Mouse (Mus musculus): ENCODE data around the gene Med19. TPM values are rescaled to one million over a fixed set of nuclear protein-coding genes. Genes with fewer than 3 reads are reported as not detected.
"Not testable (repeated sequence)": the region's sequence is repeated elsewhere in the genome, so short reads cannot be mapped to it uniquely, and the experiment has no call there.

The Med19 gene
- polyA plus RNA-seq, 2 experiments from 2014 or later: 14.9 to 18.3 TPM

- no peak for ATAC-seq
Observed at GRCm38 (mm10) chr2:84721182-84721581, 43.0 kb downstream of the Med19 start.

DNA sequence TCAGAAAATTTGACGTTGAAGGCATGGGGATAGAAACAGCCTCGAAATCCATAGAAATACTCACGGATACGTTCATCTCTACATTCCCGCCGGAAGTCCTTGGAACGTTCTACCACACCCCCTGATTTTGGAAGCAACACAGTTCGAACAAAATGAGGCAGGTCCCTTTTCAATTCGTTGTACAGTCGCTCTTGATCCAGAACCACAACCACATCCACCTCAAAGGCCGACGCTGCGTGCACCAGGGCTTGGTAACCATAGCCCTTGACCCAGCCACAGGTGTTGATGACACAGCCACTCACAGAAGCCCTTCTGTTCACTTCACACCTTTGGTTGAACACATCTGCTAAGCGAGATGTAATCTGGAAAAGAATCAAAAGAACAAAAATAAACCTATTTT, 45.7 kb downstream of the Med19 start:
- no peak for ATAC-seq

- no peak for ATAC-seq
Observed at GRCm38 (mm10) chr2:84725770-84726169, 47.6 kb downstream of the Med19 start.

DNA sequence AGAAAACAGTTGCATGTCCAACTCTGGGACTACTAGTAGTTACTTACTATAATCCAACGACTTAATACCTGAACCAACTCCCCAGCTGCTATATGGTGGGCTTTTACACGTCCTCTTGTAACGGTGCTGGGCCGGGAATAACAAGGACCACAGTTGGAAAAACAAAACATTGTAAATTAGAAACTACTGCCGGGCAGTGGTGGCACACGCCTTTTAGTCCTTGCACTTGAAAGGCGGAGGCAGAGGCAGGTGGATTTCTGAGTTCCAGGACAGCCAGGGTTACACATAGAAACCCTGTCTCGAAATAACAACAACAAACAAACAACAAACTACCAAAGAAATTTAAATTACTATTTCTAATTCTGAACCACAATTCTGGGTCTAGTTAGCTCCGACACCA, 48.5 kb downstream of the Med19 start:
- no peak for ATAC-seq

DNA sequence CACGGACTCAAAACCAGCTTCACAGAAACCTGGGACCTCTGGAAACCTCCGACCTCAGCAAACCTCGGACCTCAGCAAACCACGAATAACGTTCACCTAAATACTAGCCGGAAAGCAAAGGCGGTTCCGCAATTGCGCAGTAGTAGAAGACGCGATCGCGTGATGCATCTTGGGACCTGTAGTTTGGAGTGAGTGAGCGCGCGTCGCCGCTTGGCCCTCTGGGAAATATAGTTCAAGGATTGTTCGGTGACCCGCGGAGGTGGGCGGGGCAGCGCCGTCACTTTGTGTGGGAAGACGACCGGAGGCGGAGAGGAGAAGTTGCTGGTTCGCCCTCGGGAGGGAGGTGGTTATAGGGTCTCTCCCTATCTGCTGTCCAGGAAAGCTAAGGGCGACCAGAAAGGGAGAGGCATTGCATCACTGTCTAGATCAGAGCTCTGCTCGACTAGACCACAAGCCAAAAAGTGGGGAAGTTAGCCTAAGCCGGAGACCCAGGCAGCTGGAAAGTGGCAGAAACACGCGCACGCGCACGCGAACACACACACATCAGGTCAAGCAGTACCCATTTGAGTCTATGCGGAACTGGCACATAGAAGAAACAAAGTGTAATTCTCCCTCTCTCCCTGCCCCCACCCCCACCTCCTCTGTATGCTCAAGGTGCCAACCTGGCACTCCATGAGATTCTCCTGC, 49.1 kb downstream of the Med19 start, which contains the start of gene Clp1:
TSS of gene Clp1 (minus strand) at position 179 of the 687 bp plus-strand sequence.
- ATAC-seq: peak; percentile 98

DNA sequence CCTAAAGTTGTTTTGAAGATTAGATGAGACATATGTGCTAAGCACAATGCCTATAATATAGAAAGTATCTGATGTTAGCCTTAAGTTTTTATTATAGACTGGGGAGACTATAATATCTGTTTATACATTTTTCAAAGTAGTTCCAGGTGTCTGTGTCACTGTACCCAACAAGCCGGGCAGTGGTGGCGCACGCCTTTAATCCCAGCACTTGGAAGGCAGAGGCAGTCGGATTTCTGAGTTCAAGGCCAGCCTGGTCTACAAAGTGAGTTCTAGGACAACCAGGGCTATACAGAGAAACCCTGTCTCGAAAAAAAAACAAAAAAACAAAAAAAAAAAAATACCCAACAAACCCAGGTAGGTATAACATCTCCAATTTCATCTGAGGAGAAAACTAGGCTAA, 50.0 kb downstream of the Med19 start:
- ATAC-seq: not testable (repeated sequence)

GRCm38 (mm10) chr2:84731206-84731605, 53.0 kb downstream of the Med19 start:
- ATAC-seq: no peak

DNA sequence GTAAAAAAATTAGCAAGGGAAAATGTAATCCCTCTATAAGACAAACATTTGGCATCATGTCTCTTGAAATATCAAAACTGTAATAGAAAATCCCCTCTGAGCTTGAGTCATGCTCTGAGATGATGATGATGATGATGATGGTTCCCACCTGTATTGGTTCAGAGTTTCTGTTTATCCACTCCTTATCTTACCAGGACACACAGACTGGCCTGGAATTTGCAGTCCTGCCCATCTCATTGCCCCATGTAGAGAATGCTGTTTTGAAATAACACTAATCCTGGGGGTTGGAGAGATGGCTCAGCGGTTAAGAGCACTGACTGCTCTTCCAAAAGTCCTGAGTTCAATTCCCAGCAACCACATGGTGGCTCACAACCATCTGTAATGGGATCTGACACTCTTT, 54.2 kb downstream of the Med19 start:
- no peak for ATAC-seq

DNA sequence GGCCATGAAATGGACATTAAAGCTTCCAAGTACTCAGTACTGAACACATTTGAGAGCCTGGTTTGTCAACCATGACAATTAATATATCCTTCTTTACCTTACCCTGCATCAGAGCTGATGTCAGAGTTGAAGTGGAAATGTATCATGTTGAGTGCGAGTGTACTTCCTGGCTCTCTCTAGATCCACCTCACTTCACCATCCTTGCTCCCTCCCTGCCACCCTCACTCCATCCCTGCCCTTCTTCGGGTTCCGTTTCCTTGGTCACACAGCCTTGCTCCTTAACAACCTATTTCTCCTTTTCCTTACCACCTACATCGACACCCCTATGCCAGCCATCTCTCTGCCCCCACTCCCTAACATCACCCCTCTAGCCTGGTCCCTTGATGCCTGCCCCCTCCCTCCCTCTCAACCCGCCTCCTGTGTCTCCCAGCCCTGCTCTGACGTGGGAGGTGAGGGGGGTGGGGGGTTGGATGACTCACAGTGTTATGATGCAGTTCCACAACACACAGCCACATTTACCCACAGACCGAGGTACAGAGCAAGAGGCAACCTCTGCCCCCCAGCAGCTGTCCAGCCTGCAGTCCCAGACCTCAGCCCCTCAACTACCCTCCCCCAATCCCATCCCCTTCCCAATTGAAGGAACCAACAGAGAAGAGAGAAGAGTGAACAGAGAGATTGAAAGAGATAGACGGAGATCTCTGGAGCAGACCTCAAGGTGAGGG, 55.5 kb downstream of the Med19 start, which contains the start of gene Ypel4:
TSS of gene Ypel4 (plus strand) at position 480 of the 722 bp plus-strand sequence.
- ATAC-seq: peak; percentile 84

- peak; percentile 33 for ATAC-seq
Observed at GRCm38 (mm10) chr2:84734351-84734864, 56.2 kb downstream of the Med19 start.

DNA sequence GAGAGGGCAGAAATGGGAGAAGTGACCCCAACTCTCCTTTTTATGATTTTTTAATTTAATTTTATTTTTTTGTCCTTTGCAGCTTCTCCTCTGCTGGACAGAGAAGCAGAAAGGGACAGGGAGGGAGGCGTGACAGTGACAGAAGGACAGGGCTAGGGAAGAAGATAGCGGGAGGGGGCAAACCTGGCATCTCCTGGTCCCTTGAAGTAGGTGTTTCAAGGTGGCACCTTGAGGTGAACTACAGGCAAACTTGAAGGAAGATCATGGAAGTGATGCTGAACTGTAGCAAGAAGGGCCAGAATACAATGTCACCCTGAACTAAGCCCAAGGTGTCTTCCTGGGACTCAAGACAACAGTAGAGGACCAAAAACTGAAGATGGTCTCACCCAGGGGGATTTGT, 56.7 kb downstream of the Med19 start:
- ATAC-seq: no peak

GRCm38 (mm10) chr2:84735346-84735920, 57.2 kb downstream of the Med19 start:
- no peak for ATAC-seq

- no peak for ATAC-seq
Observed at GRCm38 (mm10) chr2:84736312-84737161, 58.3 kb downstream of the Med19 start.

DNA sequence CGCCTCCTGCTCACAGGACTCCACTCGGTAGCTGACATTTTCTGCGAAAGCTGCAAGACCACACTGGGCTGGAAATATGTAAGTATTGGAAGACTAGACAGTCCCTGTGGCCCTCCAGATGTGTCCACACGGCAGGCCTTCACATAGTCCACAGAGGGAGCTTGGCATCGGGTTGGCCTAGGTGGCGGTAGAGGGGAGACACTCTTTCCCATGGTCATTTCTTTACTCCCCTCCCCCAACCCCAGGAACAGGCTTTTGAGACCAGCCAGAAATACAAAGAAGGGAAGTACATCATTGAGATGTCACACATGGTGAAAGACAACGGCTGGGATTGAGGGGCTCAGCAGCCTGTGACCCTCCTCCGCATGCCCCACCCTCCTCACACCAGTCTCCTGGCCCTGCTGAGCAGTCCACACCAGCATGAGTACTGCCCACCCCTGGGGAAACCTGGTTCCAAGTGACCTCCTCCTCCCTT, 59.3 kb downstream of the Med19 start:
- ATAC-seq: no peak

Other genes starting within 250 kb of the Med19 start
- 1 to 10 TPM; 3.9 to 6.5 TPM for gene Tfpi, start 201.6 kb upstream of the Med19 start, polyA plus RNA-seq (2017; shearing (Covaris generic))
- gene Ctnnd1, start 27.6 kb upstream of the Med19 start, polyA plus RNA-seq (2017; shearing (Covaris generic)): 1 to 10 TPM in 1 of 2 experiments, under 1 TPM in 1; 0.89 to 1.1 TPM
- under 1 TPM in 1 of 2 experiments, not detected in 1; 0.48 TPM for gene Btbd18, start 19.3 kb upstream of the Med19 start, polyA plus RNA-seq (2017; shearing (Covaris generic))
- 100 to 1,000 TPM in 1 of 2 experiments, 10 to 100 TPM in 1; 96.4 to 131 TPM for gene Selenoh, start 7.6 kb upstream of the Med19 start, polyA plus RNA-seq (2017; shearing (Covaris generic))
- gene Gm28635, start 361 bp upstream of the Med19 start, polyA plus RNA-seq (2017; shearing (Covaris generic)): not detected
- 100 to 1,000 TPM; 115 to 140 TPM for gene Tmx2, start 738 bp downstream of the Med19 start, polyA plus RNA-seq (2017; shearing (Covaris generic))
- 10 to 100 TPM; 10.1 to 12.5 TPM for gene Zdhhc5, start 36.8 kb downstream of the Med19 start, polyA plus RNA-seq (2017; shearing (Covaris generic))
- gene Clp1, start 48.9 kb downstream of the Med19 start, polyA plus RNA-seq (2017; shearing (Covaris generic)): 10 to 100 TPM; 50.3 to 54.6 TPM
- gene Ypel4, start 55.7 kb downstream of the Med19 start, polyA plus RNA-seq (2017; shearing (Covaris generic)): 1 to 10 TPM; 1.3 to 2.1 TPM
- not detected for gene Gm19426, start 65.3 kb downstream of the Med19 start, polyA plus RNA-seq (2017; shearing (Covaris generic))
- not detected for gene Serping1, start 97.0 kb downstream of the Med19 start, polyA plus RNA-seq (2017; shearing (Covaris generic))
- 100 to 1,000 TPM in 1 of 2 experiments, 10 to 100 TPM in 1; 89.3 to 121 TPM for gene Ube2l6, start 120.4 kb downstream of the Med19 start, polyA plus RNA-seq (2017; shearing (Covaris generic))
- not detected for gene Smtnl1, start 144.2 kb downstream of the Med19 start, polyA plus RNA-seq (2017; shearing (Covaris generic))
- gene Timm10, start 148.6 kb downstream of the Med19 start, polyA plus RNA-seq (2017; shearing (Covaris generic)): 10 to 100 TPM; 34.7 to 40.8 TPM
- 1 to 10 TPM; 3.8 to 4.7 TPM for gene Slc43a1, start 160.4 kb downstream of the Med19 start, polyA plus RNA-seq (2017; shearing (Covaris generic))
- not detected for gene Rtn4rl2, start 208.3 kb downstream of the Med19 start, polyA plus RNA-seq (2017; shearing (Covaris generic))

Data from CD4-positive, CD25-positive, alpha-beta regulatory T cell, adult 4 months (primary cell).